Mouse (Mus musculus) kidney, embryonic 14.5 days (tissue): ENCODE data around the gene P2ry12. TPM values are rescaled to one million over a fixed set of nuclear protein-coding genes. Genes with fewer than 3 reads are reported as not detected.
A peak's percentile ranks its signal among the peaks of the same experiment; 100 is the strongest.

Source experiments
- ATAC-seq: fragments of 200-750 bp; cut with Nextera tagmentation; 2 replicates; pipeline ENCODE4 v1.8.0; 2017; ENCODE audit warnings: moderate number of reproducible peaks, mild to moderate bottlenecking, moderate TSS enrichment, moderate library complexity; ENCODE audit not compliant: low FRiP score, low TSS enrichment
- H3K27ac ChIP-seq: fragments of 300-500 bp; sonication (generic); 2 replicates; pipeline ENCODE4 v1.5.1; 2014; ENCODE audit warnings: low read depth, mild to moderate bottlenecking, low read length, moderate library complexity, mixed read lengths
- H3K27me3 ChIP-seq: fragments of 300-500 bp; sonication (generic); 2 replicates; pipeline ENCODE4 v1.6.1; 2014; ENCODE audit warnings: mild to moderate bottlenecking, low read length; ENCODE audit not compliant: control insufficient read depth, insufficient read depth
- H3K36me3 ChIP-seq: fragments of 300-500 bp; sonication (generic); 2 replicates; pipeline ENCODE4 v1.6.1; 2014; ENCODE audit warnings: low read length, mixed read lengths; ENCODE audit not compliant: control insufficient read depth, insufficient read depth
- H3K4me1 ChIP-seq: fragments of 300-500 bp; sonication (generic); 2 replicates; pipeline ENCODE4 v1.6.1; 2014; ENCODE audit warnings: low read length, mixed read lengths; ENCODE audit not compliant: control insufficient read depth, insufficient read depth
- H3K4me2 ChIP-seq: fragments of 300-500 bp; sonication (generic); replicated peaks from 2 replicates; pipeline ENCODE4 v1.6.1; 2014; ENCODE audit warnings: low read depth, mild to moderate bottlenecking, low read length
- H3K4me3 ChIP-seq: fragments of 300-500 bp; sonication (generic); 2 replicates; pipeline ENCODE4 v1.5.1; 2014; ENCODE audit warnings: mild to moderate bottlenecking, low read length
- H3K9ac ChIP-seq: fragments of 300-500 bp; sonication (generic); 2 replicates; pipeline ENCODE4 v1.6.1; 2014; ENCODE audit warnings: low read depth, mild to moderate bottlenecking, low read length, moderate library complexity
- H3K9me3 ChIP-seq: fragments of 300-500 bp; sonication (generic); 2 replicates; pipeline ENCODE4 v1.6.1; 2016; ENCODE audit warnings: low read length; ENCODE audit not compliant: control insufficient read depth
- WGBS: fragments of 180-500 bp; shearing (Covaris S2); extraction: QIAGEN DNeasy Blood & Tissue Kit; methylation state at CpG from one replicate; pipeline ENCODE4 v1.1.7; 2014; 5-methylcytosine and 5-hydroxymethylcytosine counted together
- polyA plus RNA-seq: library from polyadenylated mRNA; unstranded; fragments of >200 nt; fragmentation: Nextera tagmentation; extraction: Ambion mirVana; gene quantifications from 2 replicates; pipeline ENCODE4 v1.2.1, GENCODE M21; 2014

P2ry12 gene
- polyA plus RNA-seq, 1 experiment from 2014 or later, result 1.8 TPM

- H3K9me3 ChIP-seq, result no peaks in the 10 kb centered on the region
- ATAC-seq, result no peak
- no peak overlapping the region for H3K4me3 ChIP-seq
- H3K27me3 ChIP-seq, result no peaks in the 10 kb centered on the region
- no peaks in the 10 kb centered on the region for H3K36me3 ChIP-seq
- no peak overlapping the region for H3K4me2 ChIP-seq
- no peak overlapping the region for H3K27ac ChIP-seq
- WGBS, result 81% methylated on average over 2 of the region's 2 CpGs
- no peak overlapping the region for H3K9ac ChIP-seq
- no peaks in the 10 kb centered on the region for H3K4me1 ChIP-seq
Measured at GRCm38 (mm10) chr3:59219326-59219725, 43.3 kb downstream of the P2ry12 start.

- no peaks in the 10 kb centered on the region for H3K36me3 ChIP-seq
- H3K27ac ChIP-seq, result no peak overlapping the region
- no peak overlapping the region for H3K4me2 ChIP-seq
- H3K4me1 ChIP-seq, result no peaks in the 10 kb centered on the region
- 94% methylated on average over 10 of the region's 10 CpGs for WGBS
- H3K27me3 ChIP-seq, result no peaks in the 10 kb centered on the region
- no peak overlapping the region for H3K4me3 ChIP-seq
- H3K9me3 ChIP-seq, result no peaks in the 10 kb centered on the region
- ATAC-seq, result no peak
- H3K9ac ChIP-seq, result no peak overlapping the region
Measured at GRCm38 (mm10) chr3:59217211-59217610, 45.5 kb downstream of the P2ry12 start.

- Histone ChIP-seq H3K4me3 (no peak overlapping the region), H3K4me1 (0 out of 2 replicates have a peak, but pooled peaks cover 3% of the 10 kb centered on the region), H3K27me3 (no peaks in the 10 kb centered on the region), H3K9me3 (no peaks in the 10 kb centered on the region), H3K9ac (no peak overlapping the region), H3K36me3 (no peaks in the 10 kb centered on the region), H3K27ac (no peak overlapping the region), H3K4me2 (no peak overlapping the region)
- no peak for ATAC-seq
Measured at GRCm38 (mm10) chr3:59212404-59212803, 50.3 kb downstream of the P2ry12 start.

- WGBS, result 86% methylated on average over 8 of the region's 8 CpGs
- H3K9me3 ChIP-seq, result no peaks in the 10 kb centered on the region
- no peak overlapping the region for H3K27ac ChIP-seq
- H3K36me3 ChIP-seq, result no peaks in the 10 kb centered on the region
- ATAC-seq, result no peak
- H3K27me3 ChIP-seq, result no peaks in the 10 kb centered on the region
- no peak overlapping the region for H3K4me2 ChIP-seq
- H3K4me1 ChIP-seq, result 0 out of 2 replicates have a peak, but pooled peaks cover 3% of the 10 kb centered on the region
- no peak overlapping the region for H3K9ac ChIP-seq
- no peak overlapping the region for H3K4me3 ChIP-seq
Measured at GRCm38 (mm10) chr3:59211784-59212183, 50.9 kb downstream of the P2ry12 start.

- H3K9me3 ChIP-seq, result no peaks in the 10 kb centered on the region
- H3K27ac ChIP-seq, result no peak within 1 kb of the TSS
- no peak within 1 kb of the TSS for H3K4me3 ChIP-seq
- ATAC-seq, result no peak
- no peak within 1 kb of the TSS for H3K4me2 ChIP-seq
- 91% methylated on average over 6 of the region's 6 CpGs for WGBS
- H3K27me3 ChIP-seq, result no peaks in the 10 kb centered on the region
- 0 out of 2 replicates have a peak, but pooled peaks cover 3% of the 10 kb centered on the region for H3K4me1 ChIP-seq
- no peak within 1 kb of the TSS for H3K9ac ChIP-seq
- no peaks in the 10 kb centered on the region for H3K36me3 ChIP-seq
Measured at GRCm38 (mm10) chr3:59210727-59211126, 51.9 kb downstream of the P2ry12 start, which contains the start of gene P2ry13. TSS of gene P2ry13 (minus strand) at chr3:59210882.

- WGBS, result 82% methylated on average over 8 of the region's 8 CpGs
- no peak overlapping the region for H3K9ac ChIP-seq
- H3K27ac ChIP-seq, result no peak overlapping the region
- H3K9me3 ChIP-seq, result no peaks in the 10 kb centered on the region
- 0 out of 2 replicates have a peak, but pooled peaks cover 3% of the 10 kb centered on the region for H3K4me1 ChIP-seq
- H3K4me2 ChIP-seq, result no peak overlapping the region
- no peak for ATAC-seq
- H3K27me3 ChIP-seq, result no peaks in the 10 kb centered on the region
- H3K4me3 ChIP-seq, result no peak overlapping the region
- H3K36me3 ChIP-seq, result no peaks in the 10 kb centered on the region
Measured at GRCm38 (mm10) chr3:59210089-59210488, 52.6 kb downstream of the P2ry12 start.

GRCm38 (mm10) chr3:59208650-59209548 is 53.8 kb downstream of the P2ry12 start:
- Histone ChIP-seq H3K27ac (no peak overlapping the region), H3K9me3 (no peaks in the 10 kb centered on the region), H3K4me3 (no peak overlapping the region), H3K27me3 (no peaks in the 10 kb centered on the region), H3K36me3 (no peaks in the 10 kb centered on the region), H3K4me1 (0 out of 2 replicates have a peak, but pooled peaks cover 3% of the 10 kb centered on the region), H3K9ac (no peak overlapping the region), H3K4me2 (no peak overlapping the region)
- 0 out of 2 replicates have a peak, but pooled peaks have one; percentile 49 for ATAC-seq
- 70% methylated on average over 4 of the region's 4 CpGs for WGBS

GRCm38 (mm10) chr3:59205941-59206340 is 56.7 kb downstream of the P2ry12 start:
- no peak overlapping the region for H3K9ac ChIP-seq
- no peaks in the 10 kb centered on the region for H3K27me3 ChIP-seq
- no peak overlapping the region for H3K4me3 ChIP-seq
- H3K27ac ChIP-seq, result no peak overlapping the region
- no peak overlapping the region for H3K4me2 ChIP-seq
- H3K36me3 ChIP-seq, result no peaks in the 10 kb centered on the region
- WGBS, result 73% methylated on average over 4 of the region's 4 CpGs
- no peak for ATAC-seq
- H3K9me3 ChIP-seq, result no peaks in the 10 kb centered on the region
- 0 out of 2 replicates have a peak, but pooled peaks cover 3% of the 10 kb centered on the region for H3K4me1 ChIP-seq
